Mouse (Mus musculus) MEL (cell line): Measurements from ENCODE around the gene Surf4. TPM values are rescaled to one million over a fixed set of nuclear protein-coding genes. Genes with fewer than 3 reads are reported as not detected.

Experiments
- DNase-seq: peaks from one replicate; pipeline ENCODE4 v3.0.0; 2011; ENCODE audit warnings: low read depth, low spot score
- H3K27ac ChIP-seq: 2 replicates; pipeline ENCODE4 v1.5.1; 2012; ENCODE audit warnings: low read depth, mild to moderate bottlenecking, control low read depth, low read length, moderate library complexity; ENCODE audit not compliant: control insufficient read depth
- H3K27me3 ChIP-seq, 2 experiments: fragments of 150-350 bp in 1 of 2; sonication (generic) in 1 of 2; 2 replicates each; pipeline ENCODE4 v1.6.1; 2012; ENCODE audit warnings: low read length in 2 of 2, mild to moderate bottlenecking in 2 of 2, improper control_type of control experiment in 1 of 2, moderate library complexity in 1 of 2; ENCODE audit not compliant: insufficient read depth in 2 of 2, control insufficient read depth in 1 of 2
- H3K36me3 ChIP-seq, 2 experiments: 2 replicates each; pipeline ENCODE4 v1.6.1; 2012 to 2014; ENCODE audit warnings: low read length in 2 of 2, improper control_type of control experiment in 1 of 2, inconsistent platforms in 1 of 2, mild to moderate bottlenecking in 1 of 2; ENCODE audit not compliant: insufficient read depth in 2 of 2, control insufficient read depth in 1 of 2
- H3K4me1 ChIP-seq, 2 experiments: fragments of 150-350 bp in 1 of 2; sonication (generic) in 1 of 2; 2 replicates each; pipeline ENCODE4 v1.6.1; 2012; ENCODE audit warnings: low read length in 2 of 2, improper control_type of control experiment in 1 of 2, mild to moderate bottlenecking in 1 of 2; ENCODE audit not compliant: insufficient read depth in 2 of 2, control insufficient read depth in 1 of 2
- H3K4me3 ChIP-seq, 2 experiments: fragments of 150-350 bp in 1 of 2; sonication (generic) in 1 of 2; 2 replicates each; pipeline ENCODE4 v1.5.1; 2012; ENCODE audit warnings: low read depth in 2 of 2, low read length in 2 of 2, mild to moderate bottlenecking in 2 of 2, moderate library complexity in 2 of 2, control low read depth in 1 of 2, improper control_type of control experiment in 1 of 2; ENCODE audit not compliant: control insufficient read depth in 1 of 2, insufficient read depth in 1 of 2
- H3K79me2 ChIP-seq: 2 replicates; pipeline ENCODE4 v1.6.1; 2012; ENCODE audit warnings: mild to moderate bottlenecking, low read length, moderate library complexity; ENCODE audit not compliant: control insufficient read depth, poor library complexity, insufficient read depth
- H3K9ac ChIP-seq: 2 replicates; pipeline ENCODE4 v1.6.1; 2012; ENCODE audit warnings: low read depth, mild to moderate bottlenecking, control low read depth, low read length, moderate library complexity; ENCODE audit not compliant: control insufficient read depth, poor library complexity, severe bottlenecking
- H3K9me3 ChIP-seq: fragments of 150-350 bp; sonication (generic); replicated peaks from 2 replicates; pipeline ENCODE4 v1.6.1; 2012; ENCODE audit warnings: mild to moderate bottlenecking, low read length, improper control_type of control experiment, moderate library complexity; ENCODE audit not compliant: insufficient read depth
- BHLHE40 ChIP-seq: IDR thresholded peaks from 2 replicates; pipeline ENCODE4 v1.6.1; 2012; ENCODE audit warnings: low read depth, mild to moderate bottlenecking, inconsistent platforms, low read length, improper control_type of control experiment, borderline replicate concordance
- CHD1 ChIP-seq: IDR thresholded peaks from 2 replicates; pipeline ENCODE4 v1.6.1; 2012; ENCODE audit warnings: low read depth, mild to moderate bottlenecking, inconsistent platforms, low read length, improper control_type of control experiment
- CHD2 ChIP-seq: IDR thresholded peaks from 2 replicates; pipeline ENCODE4 v1.6.1; 2011; ENCODE audit warnings: low read length, improper control_type of control experiment
- CTCF ChIP-seq, 3 experiments: IDR thresholded peaks in 2 of 3; conservative IDR thresholded peaks in 1 of 3; 2 replicates each; pipeline ENCODE4 v1.5.1; 2011 to 2012; ENCODE audit warnings: low read length in 3 of 3, low read depth in 2 of 3, mild to moderate bottlenecking in 2 of 3, improper control_type of control experiment in 1 of 3, inconsistent platforms in 1 of 3, mixed read lengths in 1 of 3, moderate library complexity in 1 of 3; ENCODE audit not compliant: control insufficient read depth in 1 of 3, insufficient read depth in 1 of 3, poor library complexity in 1 of 3, severe bottlenecking in 1 of 3
- E2F4 ChIP-seq: IDR thresholded peaks from 2 replicates; pipeline ENCODE4 v1.6.1; 2011; ENCODE audit warnings: low read depth, low read length, improper control_type of control experiment, borderline replicate concordance
- ELF1 ChIP-seq: IDR thresholded peaks from 2 replicates; pipeline ENCODE4 v1.6.1; 2014; ENCODE audit warnings: low read depth, mild to moderate bottlenecking, inconsistent platforms, low read length, improper control_type of control experiment, moderate library complexity
- EP300 ChIP-seq, 2 experiments: IDR thresholded peaks; 2 replicates each; pipeline ENCODE4 v1.6.1; 2011; ENCODE audit warnings: improper control_type of control experiment in 2 of 2, low read length in 2 of 2, low read depth in 1 of 2, mild to moderate bottlenecking in 1 of 2
- ETS1 ChIP-seq: IDR thresholded peaks from 2 replicates; pipeline ENCODE4 v1.6.1; 2012; ENCODE audit warnings: low read depth, mild to moderate bottlenecking, inconsistent platforms, low read length, improper control_type of control experiment, moderate library complexity
- GABPA ChIP-seq: IDR thresholded peaks from 2 replicates; pipeline ENCODE4 v1.6.1; 2012; ENCODE audit warnings: low read depth, mild to moderate bottlenecking, inconsistent platforms, low read length, improper control_type of control experiment, moderate library complexity
- GATA1 ChIP-seq: IDR thresholded peaks from 2 replicates; pipeline ENCODE4 v1.6.1; 2011; ENCODE audit warnings: low read depth, low read length, improper control_type of control experiment
- HCFC1 ChIP-seq: IDR thresholded peaks from 2 replicates; pipeline ENCODE4 v1.6.1; 2012; ENCODE audit warnings: low read depth, mild to moderate bottlenecking, inconsistent platforms, low read length, improper control_type of control experiment, moderate library complexity
- KAT2A ChIP-seq: conservative IDR thresholded peaks from 2 replicates; pipeline ENCODE4 v1.6.1; 2012; ENCODE audit warnings: low read depth, low read length, improper control_type of control experiment, inconsistent platforms
- MAFK ChIP-seq: IDR thresholded peaks from 2 replicates; pipeline ENCODE4 v1.6.1; 2011; ENCODE audit warnings: low read depth, mild to moderate bottlenecking, low read length, improper control_type of control experiment, borderline replicate concordance
- MAX ChIP-seq: IDR thresholded peaks from 2 replicates; pipeline ENCODE4 v1.6.1; 2011; ENCODE audit warnings: low read length, improper control_type of control experiment
- MEF2A ChIP-seq: IDR thresholded peaks from 2 replicates; pipeline ENCODE4 v1.6.1; 2014; ENCODE audit warnings: low read depth, mild to moderate bottlenecking, inconsistent platforms, low read length, improper control_type of control experiment; ENCODE audit not compliant: poor library complexity, insufficient replicate concordance, severe bottlenecking; ENCODE audit errors: extremely low read depth
- MXI1 ChIP-seq: IDR thresholded peaks from 2 replicates; pipeline ENCODE4 v1.6.1; 2011; ENCODE audit warnings: mild to moderate bottlenecking, low read depth, low read length, improper control_type of control experiment
- MYB ChIP-seq: IDR thresholded peaks from 2 replicates; pipeline ENCODE4 v1.6.1; 2011; ENCODE audit warnings: mild to moderate bottlenecking, low read depth, low read length, improper control_type of control experiment
- MYC ChIP-seq: IDR thresholded peaks from 2 replicates; pipeline ENCODE4 v1.6.1; 2011; ENCODE audit warnings: low read depth, mild to moderate bottlenecking, low read length, improper control_type of control experiment, moderate library complexity
- NELFE ChIP-seq: IDR thresholded peaks from 2 replicates; pipeline ENCODE4 v1.6.1; 2011; ENCODE audit warnings: low read depth, low read length, improper control_type of control experiment
- NRF1 ChIP-seq: IDR thresholded peaks from 2 replicates; pipeline ENCODE4 v1.6.1; 2014; ENCODE audit warnings: low read depth, mild to moderate bottlenecking, inconsistent platforms, low read length, improper control_type of control experiment, moderate library complexity; ENCODE audit not compliant: poor library complexity, insufficient read depth, severe bottlenecking
- POLR2A ChIP-seq, 2 experiments: IDR thresholded peaks; 2 replicates each; pipeline ENCODE4 v1.6.1; 2011 to 2012; ENCODE audit warnings: low read length in 2 of 2, mild to moderate bottlenecking in 2 of 2, control low read depth in 1 of 2, improper control_type of control experiment in 1 of 2, low read depth in 1 of 2, moderate library complexity in 1 of 2; ENCODE audit not compliant: control insufficient read depth in 1 of 2, insufficient read depth in 1 of 2, poor library complexity in 1 of 2
- POLR2AphosphoS2 ChIP-seq: IDR thresholded peaks from 2 replicates; pipeline ENCODE4 v1.6.1; 2011; ENCODE audit warnings: low read length, improper control_type of control experiment
- POLR2AphosphoS5 ChIP-seq: IDR thresholded peaks from 2 replicates; pipeline ENCODE4 v1.6.1; 2012; ENCODE audit warnings: low read depth, borderline replicate concordance, mild to moderate bottlenecking, inconsistent platforms, low read length, moderate library complexity, mixed read lengths
- RAD21 ChIP-seq: IDR thresholded peaks from 2 replicates; pipeline ENCODE4 v1.6.1; 2011; ENCODE audit warnings: mild to moderate bottlenecking, low read depth, low read length, improper control_type of control experiment
- RCOR1 ChIP-seq: IDR thresholded peaks from 2 replicates; pipeline ENCODE4 v1.6.1; 2012; ENCODE audit warnings: low read depth, mild to moderate bottlenecking, inconsistent platforms, low read length, improper control_type of control experiment
- SIN3A ChIP-seq: IDR thresholded peaks from 2 replicates; pipeline ENCODE4 v1.6.1; 2012; ENCODE audit warnings: low read length, improper control_type of control experiment, inconsistent platforms
- SMC3 ChIP-seq: IDR thresholded peaks from 2 replicates; pipeline ENCODE4 v1.6.1; 2011; ENCODE audit warnings: low read depth, low read length, improper control_type of control experiment
- TAL1 ChIP-seq: IDR thresholded peaks from 2 replicates; pipeline ENCODE4 v1.6.1; 2012; ENCODE audit warnings: mild to moderate bottlenecking, inconsistent platforms, low read length, moderate library complexity, mixed read lengths
- TBP ChIP-seq: IDR thresholded peaks from 2 replicates; pipeline ENCODE4 v1.8.0; 2011; ENCODE audit warnings: low read depth, low read length, improper control_type of control experiment
- TCF12 ChIP-seq: IDR thresholded peaks from 2 replicates; pipeline ENCODE4 v1.6.1; 2014; ENCODE audit warnings: low read depth, mild to moderate bottlenecking, inconsistent platforms, low read length, improper control_type of control experiment, moderate library complexity
- UBTF ChIP-seq: IDR thresholded peaks from 2 replicates; pipeline ENCODE4 v1.6.1; 2012; ENCODE audit warnings: low read depth, mild to moderate bottlenecking, inconsistent platforms, low read length, improper control_type of control experiment, moderate library complexity, borderline replicate concordance; ENCODE audit not compliant: insufficient read depth
- USF1 ChIP-seq: IDR thresholded peaks from 2 replicates; pipeline ENCODE4 v1.6.1; 2014; ENCODE audit warnings: low read depth, mild to moderate bottlenecking, inconsistent platforms, low read length, improper control_type of control experiment, moderate library complexity
- ZKSCAN1 ChIP-seq: IDR thresholded peaks from 2 replicates; pipeline ENCODE4 v1.6.1; 2012; ENCODE audit warnings: low read depth, mild to moderate bottlenecking, inconsistent platforms, low read length, improper control_type of control experiment, moderate library complexity
- ZMIZ1 ChIP-seq: IDR thresholded peaks from 2 replicates; pipeline ENCODE4 v1.6.1; 2012; ENCODE audit warnings: low read depth, mild to moderate bottlenecking, inconsistent platforms, low read length, improper control_type of control experiment, moderate library complexity
- ZNF384 ChIP-seq: IDR thresholded peaks from 2 replicates; pipeline ENCODE4 v1.6.1; 2012; ENCODE audit warnings: low read depth, mild to moderate bottlenecking, inconsistent platforms, low read length, improper control_type of control experiment
- polyA plus RNA-seq, 2 experiments: library from polyadenylated mRNA; stranded (reverse) in 1 of 2; unstranded in 1 of 2; fragments of >175 nt in 1 of 2; fragments of >200 nt in 1 of 2; gene quantifications; 2 replicates each; pipeline versions ENCODE4 v1.2.1 to v1.2.4; 2012; ENCODE audit warnings: low replicate concordance in 2 of 2, low read depth in 1 of 2; ENCODE audit not compliant: insufficient read length in 2 of 2, insufficient read depth in 1 of 2, missing spikeins in 1 of 2
- total RNA-seq: library from RNA; depleted of rRNA; stranded (reverse); fragments of 300-350 nt; gene quantifications from 2 replicates; pipeline ENCODE4 v1.2.3, GENCODE M21; 2012

Gene Surf4
- total and polyA plus RNA-seq, 3 experiments, result 152 to 252 TPM; not detected in 1

DNA sequence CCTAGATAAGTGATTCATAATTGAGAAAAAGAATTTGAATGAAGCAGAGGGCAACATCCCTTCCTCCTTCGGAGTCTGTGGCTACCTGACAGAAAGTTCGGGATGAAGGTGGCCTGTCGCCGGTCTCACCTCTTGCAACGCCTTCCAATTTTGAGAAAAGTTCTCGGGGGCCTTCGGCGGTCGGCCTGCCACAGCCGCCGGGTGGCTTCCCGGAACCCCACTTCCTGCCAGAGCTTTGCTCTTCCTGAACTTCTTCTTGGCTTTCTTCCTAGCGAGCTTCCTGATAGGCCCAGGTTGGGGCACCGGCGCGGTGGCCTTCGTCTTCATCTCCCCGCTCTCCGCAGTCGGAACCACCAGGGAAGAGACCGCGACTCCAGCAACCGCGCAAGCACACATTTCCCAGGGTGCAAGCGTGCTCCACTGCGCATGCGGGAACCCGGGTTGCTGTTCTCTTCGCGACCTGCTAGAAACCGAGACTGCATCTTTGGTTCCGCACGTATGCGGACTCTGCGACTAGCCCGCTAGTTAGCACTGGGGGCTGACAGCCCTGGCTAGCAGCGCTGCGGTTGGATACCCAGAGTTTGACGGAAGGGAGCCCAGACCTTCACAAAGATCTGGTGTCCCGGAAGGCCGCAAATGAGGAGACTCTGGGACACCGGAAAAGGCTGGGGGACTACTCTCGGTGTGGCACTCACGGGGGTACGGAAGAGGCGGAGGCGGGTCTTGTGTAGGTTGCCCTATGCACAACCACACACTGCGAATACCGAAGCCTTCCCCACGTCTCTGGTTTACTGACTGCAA, 30.4 kb upstream of the Surf4 start, which contains the start of gene Rexo4:
Rexo4 (minus strand) TSS at position 464 of the 801 bp plus-strand sequence.
- Histone ChIP-seq H3K79me2 (peaks cover 26% of the 10 kb centered on the region), H3K4me1 (peaks cover 2 to 16% of the 10 kb centered on the region in 2 experiments; a peak in 3 of 4 replicates), H3K27ac (peak within 1 kb of the TSS; percentile 93), H3K9me3 (no peaks in the 10 kb centered on the region), H3K27me3 (no peaks in the 10 kb centered on the region), H3K36me3 (peaks cover 2 to 17% of the 10 kb centered on the region in 2 experiments; a peak in 3 of 4 replicates), H3K4me3 (peak within 1 kb of the TSS; percentile 88 to 89), H3K9ac (peak within 1 kb of the TSS; percentile 93)
- DNase-seq, result peak; percentile 97
- peak; percentile 83 for TF ChIP-seq TBP
- TF ChIP-seq CTCF (IDR thresholded peaks at IDR 0.05 in 2 of 3, conservative IDR thresholded peaks at IDR 0.05 in 1 of 3; ENCODE audit: control insufficient read depth in 1 of 3, insufficient read depth in 1 of 3, low read depth in 2 of 3, low read length in 3 of 3, poor library complexity in 1 of 3, severe bottlenecking in 1 of 3), result no peak
- TF ChIP-seq GABPA, result no peak
- peak; percentile 81 for TF ChIP-seq MAX
- TF ChIP-seq TAL1, result no peak
- TF ChIP-seq MAFK, result no peak
- TF ChIP-seq POLR2A (IDR thresholded peaks at IDR 0.05; ENCODE audit: control insufficient read depth in 1 of 2, insufficient read depth in 1 of 2, low read depth in 1 of 2, low read length in 2 of 2, poor library complexity in 1 of 2), result peak; percentile 71 to 92
- TF ChIP-seq ELF1, result peak; percentile 52
- TF ChIP-seq POLR2AphosphoS5, result no peak
- TF ChIP-seq TCF12, result peak; percentile 33; the same call in 1 of the 2 replicates
- TF ChIP-seq RCOR1, result 0 out of 2 replicates have a peak, but pooled peaks have one; percentile 15
- TF ChIP-seq USF1, result no peak
- TF ChIP-seq MYC, result peak; percentile 87
- TF ChIP-seq EP300 (IDR thresholded peaks at IDR 0.05; ENCODE audit: low read depth in 1 of 2, low read length in 2 of 2), result no peak; a peak in 1 of 4 replicates
- no peak for TF ChIP-seq CHD2
- TF ChIP-seq UBTF, result peak; percentile 58; the same call in 1 of the 2 replicates
- peak; percentile 94 for TF ChIP-seq HCFC1
- no peak for TF ChIP-seq RAD21
- TF ChIP-seq KAT2A, result peak; percentile 75
- TF ChIP-seq BHLHE40, result no peak
- peak; percentile 78 for TF ChIP-seq MXI1
- no peak for TF ChIP-seq MYB
- no peak for TF ChIP-seq ZNF384
- peak; percentile 89; the same call in 1 of the 2 replicates for TF ChIP-seq POLR2AphosphoS2
- no peak for TF ChIP-seq GATA1
- no peak for TF ChIP-seq E2F4
- no peak for TF ChIP-seq SMC3
- peak; percentile 91 for TF ChIP-seq NELFE
- no peak for TF ChIP-seq ZKSCAN1
- peak; percentile 67 for TF ChIP-seq SIN3A
- TF ChIP-seq CHD1, result no peak
- peak; percentile 86 for TF ChIP-seq NRF1
- peak; percentile 73 for TF ChIP-seq ZMIZ1
- TF ChIP-seq MEF2A, result no peak
- TF ChIP-seq ETS1, result no peak
